Mouse (Mus musculus) liver, embryonic 14.5 days (tissue): ENCODE data around the gene Jup.
A peak's percentile ranks its signal among the peaks of the same experiment; 100 is the strongest.

Source experiments
- CTCF ChIP-seq: IDR thresholded peaks from 2 replicates; pipeline ENCODE4 v1.5.1; 2016; ENCODE audit warnings: antibody characterized with exemption, low read depth, control low read depth
- EP300 ChIP-seq: IDR thresholded peaks from 2 replicates; pipeline ENCODE4 v1.6.1; 2016; ENCODE audit warnings: antibody characterized with exemption, low read depth

GRCm38 (mm10) chr11:100320172-100320630 lies 77.4 kb downstream of the Jup start:
- TF ChIP-seq CTCF (peak; percentile 53), EP300 (peak; percentile 59)
